8 mouse cellular contexts compared by ENCODE assay signal in genomic region chr12:76080876-76081556, GRCm38 (mm10).
DNase-seq lines count a peak whose midpoint lies in the region; ATAC-seq lines count a peak whose summit lies in the region.

No protein-coding gene starts in this region.

- peak overlapping the region; percentile 34 for H3K9ac ChIP-seq in heart, embryonic 12.5 days
- peak overlapping the region; percentile 50 for H3K9ac ChIP-seq in midbrain, embryonic 12.5 days (replicated peaks)

- H3K36me3 ChIP-seq in heart, embryonic 12.5 days = peaks cover 25% of the 10 kb centered on the region
- peaks cover 24% of the 10 kb centered on the region for H3K36me3 ChIP-seq in midbrain, embryonic 12.5 days

- H3K4me3 ChIP-seq in heart, embryonic 12.5 days = peak overlapping the region; percentile 42
- peak overlapping the region; percentile 39 for H3K4me3 ChIP-seq in midbrain, embryonic 12.5 days

- H3K4me2 ChIP-seq in heart, embryonic 12.5 days = peak overlapping the region; percentile 79
- H3K4me2 ChIP-seq in midbrain, embryonic 12.5 days (replicated peaks) = peak overlapping the region; percentile 49

- intact Hi-C loops in heart, postnatal 36 days (cut with DNase I) = no loop called here

- no peak for DNase-seq in heart, postnatal 36 days
- DNase-seq in cerebellum, adult 9-11 months = peak; percentile 45
- DNase-seq in gonadal fat pad, adult 2 months (ENCODE audit: low read depth) = peak; percentile 63
- DNase-seq in ovary, postnatal 14 days (ENCODE audit: low spot score) = no peak
- DNase-seq in B cell, adult 2 months = no peak
- no peak for DNase-seq in adrenal gland, adult 18-20 months (ENCODE audit: low spot score in 2 of 2)

- no peaks in the 10 kb centered on the region for H3K27me3 ChIP-seq in heart, embryonic 12.5 days (replicated peaks)
- H3K27me3 ChIP-seq in midbrain, embryonic 12.5 days = no peaks in the 10 kb centered on the region

- H3K4me1 ChIP-seq in heart, embryonic 12.5 days (replicated peaks) = peaks cover 25% of the 10 kb centered on the region
- peaks cover 13% of the 10 kb centered on the region for H3K4me1 ChIP-seq in midbrain, embryonic 12.5 days

- no peak for ATAC-seq in heart, embryonic 12.5 days (ENCODE audit: insufficient number of reproducible peaks, low FRiP score)
- peak; percentile 48; the same call in 1 of the 2 replicates for ATAC-seq in midbrain, embryonic 12.5 days (ENCODE audit: low FRiP score, low read depth)

- WGBS in heart, embryonic 12.5 days = 46% methylated on average over 14 of the region's 14 CpGs
- 50% methylated on average over 14 of the region's 14 CpGs for WGBS in midbrain, embryonic 12.5 days

- H3K9me3 ChIP-seq in heart, embryonic 12.5 days (replicated peaks) = no peaks in the 10 kb centered on the region
- no peaks in the 10 kb centered on the region for H3K9me3 ChIP-seq in midbrain, embryonic 12.5 days

- no peak overlapping the region for H3K27ac ChIP-seq in heart, embryonic 12.5 days (ENCODE audit: poor library complexity, severe bottlenecking)
- H3K27ac ChIP-seq in midbrain, embryonic 12.5 days (replicated peaks) = peak overlapping the region; percentile 70

Comparison
In these comparisons a context has a peak if more than half of its experiments do, and no peak if none do; other contexts are left out.
1. DNase-seq: peak in cerebellum, adult 9-11 months (single experiment) and gonadal fat pad, adult 2 months (single experiment); none in heart, postnatal 36 days (0 of 2), ovary, postnatal 14 days (single experiment), B cell, adult 2 months (0 of 2) and adrenal gland, adult 18-20 months (0 of 2).